Mouse (Mus musculus) myocyte (in vitro differentiated cells): ENCODE results near the gene Palld. TPM values are rescaled to one million over a fixed set of nuclear protein-coding genes. Genes with fewer than 3 reads are reported as not detected.

Source experiments
- H3K27me3 ChIP-seq: one replicate; pipeline ENCODE4 v1.6.1; 2011; ENCODE audit not compliant: control insufficient read depth, insufficient read depth, insufficient read length
- H3K36me3 ChIP-seq: one replicate; pipeline ENCODE4 v1.6.1; 2011; ENCODE audit not compliant: control insufficient read depth, insufficient read depth
- H3K4me2 ChIP-seq: one replicate; pipeline ENCODE4 v1.6.1; 2011; ENCODE audit warnings: low read depth, control low read depth
- H3K4me3 ChIP-seq: one replicate; pipeline ENCODE4 v1.5.1; 2011; ENCODE audit warnings: mild to moderate bottlenecking, control low read depth, moderate library complexity
- H3K79me2 ChIP-seq: one replicate; pipeline ENCODE4 v1.6.1; 2011; ENCODE audit not compliant: control insufficient read depth, insufficient read depth
- H3ac ChIP-seq: one replicate; pipeline ENCODE4 v1.6.1; 2011; ENCODE audit not compliant: control insufficient read depth, insufficient read length
- CEBPB ChIP-seq: IDR thresholded peaks from 2 replicates; pipeline ENCODE4 v1.6.1; 2011; ENCODE audit warnings: mild to moderate bottlenecking, moderate library complexity; ENCODE audit not compliant: poor library complexity, insufficient read depth, severe bottlenecking
- E2F4 ChIP-seq: IDR thresholded peaks from one replicate; pipeline ENCODE4 v1.6.1; 2011; ENCODE audit warnings: mild to moderate bottlenecking, control low read depth, moderate library complexity; ENCODE audit not compliant: insufficient read depth
- MAX ChIP-seq: IDR thresholded peaks from one replicate; pipeline ENCODE4 v1.6.1; 2011; ENCODE audit warnings: low read depth, mild to moderate bottlenecking, control low read depth
- MYOD1 ChIP-seq, 3 experiments: IDR thresholded peaks; one replicate each; pipeline ENCODE4 v1.6.1; 2011; ENCODE audit warnings: control low read depth in 2 of 3, low read depth in 2 of 3, mild to moderate bottlenecking in 2 of 3, moderate library complexity in 1 of 3; ENCODE audit not compliant: insufficient read length in 2 of 3, control insufficient read depth in 1 of 3
- MYOG ChIP-seq, 3 experiments: IDR thresholded peaks; one replicate each; pipeline ENCODE4 v1.6.1; 2011; ENCODE audit warnings: control low read depth in 2 of 3, low read depth in 2 of 3, mild to moderate bottlenecking in 2 of 3; ENCODE audit not compliant: insufficient read length in 2 of 3, control insufficient read depth in 1 of 3, insufficient read depth in 1 of 3
- POLR2A ChIP-seq: IDR thresholded peaks from one replicate; pipeline ENCODE4 v1.6.1; 2011; ENCODE audit warnings: low read depth, mild to moderate bottlenecking, control low read depth, moderate library complexity; ENCODE audit not compliant: insufficient read length
- POLR2AphosphoS2 ChIP-seq: IDR thresholded peaks from one replicate; pipeline ENCODE4 v1.6.1; 2011; ENCODE audit warnings: low read depth, control low read depth; ENCODE audit not compliant: insufficient read length
- REST ChIP-seq: IDR thresholded peaks from one replicate; pipeline ENCODE4 v1.6.1; 2011; ENCODE audit warnings: mild to moderate bottlenecking, control low read depth, moderate library complexity; ENCODE audit not compliant: insufficient read depth, insufficient read length
- SRF ChIP-seq: IDR thresholded peaks from one replicate; pipeline ENCODE4 v1.6.1; 2011; ENCODE audit warnings: low read depth; ENCODE audit not compliant: control insufficient read depth, insufficient read length
- TCF12 ChIP-seq: IDR thresholded peaks from one replicate; pipeline ENCODE4 v1.6.1; 2011; ENCODE audit warnings: mild to moderate bottlenecking, control low read depth; ENCODE audit not compliant: poor library complexity, insufficient read depth, severe bottlenecking
- TCF3 ChIP-seq: IDR thresholded peaks from one replicate; pipeline ENCODE4 v1.6.1; 2011; ENCODE audit warnings: low read depth, control low read depth; ENCODE audit not compliant: insufficient read length
- USF1 ChIP-seq: IDR thresholded peaks from one replicate; pipeline ENCODE4 v1.6.1; 2011; ENCODE audit warnings: low read depth, mild to moderate bottlenecking, control low read depth, moderate library complexity
- polyA plus RNA-seq: library from polyadenylated mRNA; unstranded; fragments of >200 nt; fragmentation: generic; extraction: Trizol; gene quantifications from one replicate; pipeline ENCODE4 v1.2.1, GENCODE M21; 2012; ENCODE audit warnings: missing spikeins

The Palld gene
- polyA plus RNA-seq, 1 experiment: 52.4 TPM

GRCm38 (mm10) chr8:61736117-61736516, 166.4 kb downstream of the Palld start:
- TF ChIP-seq MYOD1 (IDR thresholded peaks at IDR 0.05; ENCODE audit: control insufficient read depth in 1 of 3, insufficient read length in 2 of 3, low read depth in 2 of 3) (no peak), REST (no peak), TCF12 (no peak), E2F4 (no peak), POLR2A (no peak), MAX (no peak), MYOG (IDR thresholded peaks at IDR 0.05; ENCODE audit: control insufficient read depth in 1 of 3, insufficient read depth in 1 of 3, insufficient read length in 2 of 3, low read depth in 2 of 3) (no peak), TCF3 (no peak), POLR2AphosphoS2 (no peak), SRF (no peak), USF1 (no peak), CEBPB (no peak)
- Histone ChIP-seq H3ac (no peak overlapping the region), H3K27me3 (no peaks in the 10 kb centered on the region), H3K79me2 (no peaks in the 10 kb centered on the region), H3K4me3 (no peak overlapping the region), H3K36me3 (no peaks in the 10 kb centered on the region), H3K4me2 (no peak overlapping the region)

DNA sequence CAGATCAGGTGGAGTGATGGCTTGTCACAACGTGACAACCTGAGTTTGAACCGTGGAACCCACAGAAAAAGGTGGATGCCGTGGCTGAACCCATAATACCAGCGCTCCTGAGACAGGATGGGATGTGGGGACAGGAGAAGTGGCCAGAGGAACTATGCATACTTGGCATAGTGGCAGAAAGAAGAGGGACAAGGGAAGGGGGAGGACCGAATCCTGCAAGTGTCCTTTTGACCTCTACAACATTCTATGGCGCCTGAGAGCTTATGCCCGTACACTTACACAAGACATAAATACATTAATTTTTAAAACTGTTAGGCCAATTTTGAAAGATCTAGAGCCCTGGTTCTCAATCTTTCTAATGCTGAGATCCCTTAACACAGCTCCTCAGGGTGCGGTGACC, 168.3 kb downstream of the Palld start:
- Histone ChIP-seq H3ac (no peak overlapping the region), H3K79me2 (no peaks in the 10 kb centered on the region), H3K4me3 (no peak overlapping the region), H3K27me3 (no peaks in the 10 kb centered on the region), H3K36me3 (no peaks in the 10 kb centered on the region), H3K4me2 (no peak overlapping the region)
- no peak for TF ChIP-seq MYOD1 (IDR thresholded peaks at IDR 0.05; ENCODE audit: control insufficient read depth in 1 of 3, insufficient read length in 2 of 3, low read depth in 2 of 3)

DNA sequence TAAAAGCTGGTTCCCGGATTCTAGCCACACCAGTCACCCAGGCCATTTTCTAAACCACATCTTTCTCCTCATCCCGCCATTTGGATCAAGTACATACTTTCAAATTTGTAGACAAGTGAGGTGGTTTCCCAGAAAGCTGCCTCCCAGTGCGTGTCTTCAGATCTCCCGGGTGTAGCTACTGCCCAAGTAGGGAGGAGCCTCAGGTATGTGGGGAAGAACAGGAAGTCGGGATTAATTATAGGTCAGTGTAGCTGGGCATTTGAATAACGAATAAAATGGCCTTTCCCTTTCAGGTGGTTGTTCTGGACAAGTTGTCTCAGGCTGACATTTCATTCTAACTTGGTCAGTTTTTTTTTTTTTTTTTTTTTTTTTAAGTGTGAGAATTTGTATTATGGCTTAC, 170.3 kb downstream of the Palld start:
- no peaks in the 10 kb centered on the region for H3K27me3 ChIP-seq
- no peak overlapping the region for H3ac ChIP-seq
- no peaks in the 10 kb centered on the region for H3K36me3 ChIP-seq
- no peak overlapping the region for H3K4me2 ChIP-seq
- H3K79me2 ChIP-seq: peaks cover 4% of the 10 kb centered on the region
- TF ChIP-seq POLR2A (no peak), USF1 (no peak), E2F4 (no peak), TCF12 (no peak), REST (no peak), TCF3 (no peak), MYOD1 (IDR thresholded peaks at IDR 0.05; ENCODE audit: control insufficient read depth in 1 of 3, insufficient read length in 2 of 3, low read depth in 2 of 3) (no peak)
- no peak overlapping the region for H3K4me3 ChIP-seq

- Histone ChIP-seq H3K4me2 (no peak overlapping the region), H3K36me3 (no peaks in the 10 kb centered on the region), H3K79me2 (peaks cover 4% of the 10 kb centered on the region), H3ac (no peak overlapping the region), H3K4me3 (no peak overlapping the region), H3K27me3 (no peaks in the 10 kb centered on the region)
- TF ChIP-seq TCF3: no peak
- no peak for TF ChIP-seq MYOD1 (IDR thresholded peaks at IDR 0.05; ENCODE audit: control insufficient read depth in 1 of 3, insufficient read length in 2 of 3, low read depth in 2 of 3)
- no peak for TF ChIP-seq CEBPB
- no peak for TF ChIP-seq POLR2A
- no peak for TF ChIP-seq SRF
- no peak for TF ChIP-seq E2F4
- TF ChIP-seq REST: no peak
- no peak for TF ChIP-seq MAX
- no peak for TF ChIP-seq MYOG (IDR thresholded peaks at IDR 0.05; ENCODE audit: control insufficient read depth in 1 of 3, insufficient read depth in 1 of 3, insufficient read length in 2 of 3, low read depth in 2 of 3)
- TF ChIP-seq TCF12: no peak
- no peak for TF ChIP-seq POLR2AphosphoS2
- no peak for TF ChIP-seq USF1
These were observed 171.0 kb downstream of the Palld start for GRCm38 (mm10) chr8:61731306-61732088.

DNA sequence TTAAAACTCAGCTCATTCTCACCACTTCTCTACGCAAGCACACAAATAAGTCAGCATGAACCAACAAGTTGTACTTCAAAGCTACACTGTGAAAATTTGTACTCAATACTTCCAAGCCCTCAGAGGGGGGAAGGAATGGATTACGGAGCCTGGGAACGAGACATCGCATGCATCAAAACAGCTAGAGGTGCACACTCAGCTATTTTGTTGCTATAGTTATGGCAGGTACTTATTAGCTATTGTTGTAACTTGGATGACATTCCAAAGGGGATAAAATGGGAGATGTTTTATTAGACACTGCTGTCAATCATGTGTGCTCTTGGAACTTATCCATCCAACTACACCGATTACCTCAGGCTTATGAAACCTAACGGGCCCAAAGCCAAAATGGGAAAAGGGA, 171.8 kb downstream of the Palld start:
- Histone ChIP-seq H3K79me2 (peaks cover 4% of the 10 kb centered on the region), H3K36me3 (no peaks in the 10 kb centered on the region), H3K27me3 (no peaks in the 10 kb centered on the region), H3ac (no peak overlapping the region), H3K4me2 (no peak overlapping the region), H3K4me3 (no peak overlapping the region)
- TF ChIP-seq MYOG (IDR thresholded peaks at IDR 0.05; ENCODE audit: control insufficient read depth in 1 of 3, insufficient read depth in 1 of 3, insufficient read length in 2 of 3, low read depth in 2 of 3) (no peak), E2F4 (no peak), POLR2AphosphoS2 (no peak), REST (no peak), CEBPB (no peak), MAX (no peak), POLR2A (no peak), TCF12 (no peak), TCF3 (no peak), MYOD1 (IDR thresholded peaks at IDR 0.05; ENCODE audit: control insufficient read depth in 1 of 3, insufficient read length in 2 of 3, low read depth in 2 of 3) (no peak), SRF (no peak), USF1 (no peak)
